Mouse (Mus musculus): ENCODE measurements around the gene Hist1h4d. TPM values are rescaled to one million over a fixed set of nuclear protein-coding genes. Genes with fewer than 3 reads are reported as not detected.
"Not testable (repeated sequence)": the region's sequence is repeated elsewhere in the genome, so short reads cannot be mapped to it uniquely, and the experiment has no call there.

The Hist1h4d gene
- total RNA-seq, 2 experiments from 2014 or later = 167 to 189 TPM

GRCm38 (mm10) chr13:23586099-23586939 lies 4.9 kb downstream of the Hist1h4d start:
- intact Hi-C loops (cut with DNase I) = loop anchor here (5.0 kb wide), 3 partner anchors 36 to 111 kb away; partner anchors contain the start of genes Hist1h1e, Hist1h1t, Hist1h2ac and Hist1h2bc
- DNase-seq = no peak

DNA sequence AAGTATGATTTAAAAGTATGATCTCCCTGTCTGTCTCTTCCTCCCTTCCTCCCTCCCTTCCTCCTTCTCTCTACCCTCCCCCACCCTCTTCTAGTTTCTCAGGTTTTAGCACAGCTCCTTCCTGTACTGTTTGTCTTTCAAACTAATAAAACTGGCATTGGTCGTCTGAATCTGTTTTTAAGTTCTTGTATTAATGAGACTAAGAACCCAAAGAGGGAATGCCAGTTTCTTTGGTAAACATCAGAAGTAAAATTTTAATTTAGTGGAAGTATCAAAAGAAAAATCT lies 5.5 kb downstream of the Hist1h4d start:
- intact Hi-C loops (cut with DNase I) = loop anchor here (5.0 kb wide), 3 partner anchors 35 to 110 kb away; partner anchors contain the start of genes Hist1h1e, Hist1h1t, Hist1h2ac and Hist1h2bc

DNA sequence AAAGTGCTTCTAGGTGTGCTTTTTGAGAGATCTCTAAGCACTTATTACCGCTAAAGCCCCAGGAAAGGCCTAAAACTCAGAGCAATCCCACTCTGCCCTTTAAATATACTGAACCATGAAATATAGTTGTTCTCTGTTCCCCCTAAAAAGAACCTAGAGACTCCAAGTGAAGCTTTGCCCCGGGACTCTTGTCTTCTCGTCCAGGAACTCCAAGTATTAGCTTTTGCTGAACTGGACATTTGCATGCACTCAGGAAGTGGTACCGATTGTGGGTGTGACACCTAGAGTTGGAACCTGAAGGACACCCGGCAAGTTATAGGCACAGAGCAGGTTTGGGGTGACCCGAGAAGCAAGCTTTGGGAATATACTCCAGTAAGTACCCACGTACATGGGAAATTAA lies 9.8 kb downstream of the Hist1h4d start:
- DNase-seq = no peak
- intact Hi-C loops (cut with DNase I) = loop anchor here (10.0 kb wide), 1 partner anchor 226 kb away; the partner anchor contains the start of gene Zfp322a

More for the DNA sequence above, 5.5 kb downstream of the Hist1h4d start:
- DNase-seq = no peak

GRCm38 (mm10) chr13:23591886-23592285 lies 10.5 kb downstream of the Hist1h4d start:
- not testable (repeated sequence) for DNase-seq
- intact Hi-C loops (cut with DNase I) = loop anchor here (10.0 kb wide), 1 partner anchor 227 kb away; the partner anchor contains the start of gene Zfp322a

GRCm38 (mm10) chr13:23592614-23593013 lies 11.2 kb downstream of the Hist1h4d start:
- DNase-seq = no peak
- intact Hi-C loops (cut with DNase I) = loop anchor here (10.0 kb wide), 1 partner anchor 228 kb away; the partner anchor contains the start of gene Zfp322a

DNA sequence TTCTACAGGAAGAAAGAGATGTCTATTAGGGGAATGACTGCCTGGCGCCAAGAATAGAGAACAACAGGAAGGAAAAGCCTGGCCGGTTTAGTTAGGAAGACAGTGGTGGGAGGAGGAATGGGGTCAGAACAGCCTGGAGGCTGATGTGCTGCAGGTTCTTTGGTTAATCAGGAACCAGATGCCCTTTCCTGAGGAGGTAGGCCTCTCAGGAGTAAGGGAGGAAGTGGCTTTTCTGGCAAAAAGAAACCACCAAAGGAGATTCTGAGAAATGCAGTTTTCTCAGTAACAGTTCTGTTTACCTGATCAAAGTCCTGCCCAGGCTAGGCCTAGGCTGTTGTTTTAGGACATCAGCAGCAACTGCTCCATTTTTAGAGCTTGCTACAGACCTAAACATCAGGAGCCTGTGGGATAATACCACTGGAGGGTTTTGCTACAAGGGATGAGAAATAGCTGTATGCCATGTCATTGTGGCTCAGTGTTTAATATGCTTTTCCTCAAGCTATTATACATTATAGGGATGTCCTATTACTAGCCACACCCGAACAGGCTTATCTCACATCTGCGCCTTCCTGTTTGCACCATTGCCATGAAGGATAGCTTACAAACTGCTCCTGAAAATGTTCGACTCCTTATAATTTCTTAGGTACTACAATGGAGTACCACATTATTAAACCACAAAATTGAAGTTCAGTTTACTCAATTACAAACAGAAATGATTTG lies 11.8 kb downstream of the Hist1h4d start:
- intact Hi-C loops (cut with DNase I) = loop anchor here (10.0 kb wide), 1 partner anchor 228 kb away; the partner anchor contains the start of gene Zfp322a
- no peak for DNase-seq

DNA sequence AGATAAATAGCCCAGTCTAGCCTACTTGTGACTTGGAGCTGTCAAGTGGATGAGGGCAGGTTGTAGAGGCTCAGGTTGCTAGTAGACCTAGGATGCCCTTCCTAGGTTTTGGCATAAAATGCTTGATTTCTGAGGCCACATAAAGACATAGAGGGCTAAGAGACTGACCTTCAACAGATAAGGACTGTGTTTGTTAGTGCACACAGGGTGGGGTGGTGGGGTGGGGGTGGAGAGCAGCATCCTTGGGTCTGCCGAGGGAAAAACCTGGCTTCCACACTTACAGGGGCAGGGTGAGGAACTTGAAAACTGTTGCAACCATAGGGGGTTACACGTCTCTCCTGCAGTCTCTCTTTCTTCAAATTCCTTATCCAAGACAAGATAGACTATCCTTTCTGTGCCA lies 13.8 kb downstream of the Hist1h4d start:
- intact Hi-C loops (cut with DNase I) = loop anchor here (10.0 kb wide), 1 partner anchor 230 kb away; the partner anchor contains the start of gene Zfp322a
- no peak for DNase-seq

- intact Hi-C loops (cut with DNase I) = loop anchor here (2.0 to 10.0 kb wide), 2 partner anchors 171 to 231 kb away; partner anchors contain the start of gene Zfp322a
- DNase-seq = no peak
Measured at GRCm38 (mm10) chr13:23595622-23596372, 14.4 kb downstream of the Hist1h4d start.

DNA sequence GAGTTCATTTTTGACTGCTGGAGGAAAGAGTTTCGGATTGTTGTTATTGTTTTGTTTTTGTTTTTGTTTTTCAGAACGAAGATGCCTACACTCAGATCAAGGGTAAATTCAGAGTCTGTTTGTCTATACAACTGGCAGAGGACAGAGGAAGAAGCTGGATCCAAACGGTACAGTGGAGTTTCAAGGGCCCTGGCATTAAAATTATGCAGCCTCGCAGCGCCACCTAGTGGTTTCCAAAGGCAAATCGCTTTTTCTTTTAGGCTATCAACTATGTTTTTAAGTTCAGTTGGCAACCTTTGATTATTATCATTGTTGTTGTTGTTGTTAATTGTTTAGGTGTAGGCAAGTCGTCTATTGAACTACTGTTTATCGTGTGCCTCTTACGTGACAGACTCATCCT lies 16.6 kb downstream of the Hist1h4d start:
- DNase-seq = peak; percentile 83 to 90
- intact Hi-C loops (cut with DNase I) = loop anchor here (2.0 to 10.0 kb wide), 2 partner anchors 173 to 233 kb away; partner anchors contain the start of gene Zfp322a

DNA sequence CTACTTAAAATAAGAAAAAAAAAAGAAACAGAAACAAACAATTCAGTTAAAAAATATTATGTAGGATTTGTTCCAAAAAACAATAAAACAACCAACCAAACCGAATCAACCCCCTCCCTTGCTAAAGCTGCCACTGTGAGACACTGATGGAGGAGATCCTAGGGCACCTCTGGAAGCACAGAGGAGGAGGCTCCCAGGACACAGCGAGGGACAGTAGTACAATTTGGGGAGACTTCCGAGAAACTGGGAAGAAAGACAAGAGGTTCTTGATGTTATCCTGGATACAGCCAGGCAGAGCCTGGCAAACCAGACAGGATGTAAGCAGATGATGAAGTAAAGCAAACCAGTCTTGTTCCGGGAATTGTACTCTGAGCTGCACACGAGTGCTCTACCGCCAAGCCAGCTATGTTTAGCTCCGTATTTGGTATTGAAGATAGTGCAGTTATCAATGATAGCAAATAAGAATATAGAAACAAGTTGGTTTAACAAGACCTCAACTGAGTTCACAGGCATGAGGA lies 21.8 kb downstream of the Hist1h4d start:
- intact Hi-C loops (cut with DNase I) = no loop called here
- no peak for DNase-seq

- intact Hi-C loops (cut with DNase I) = no loop called here
- DNase-seq = no peak
Measured at GRCm38 (mm10) chr13:23604452-23604851, 23.1 kb downstream of the Hist1h4d start.

DNA sequence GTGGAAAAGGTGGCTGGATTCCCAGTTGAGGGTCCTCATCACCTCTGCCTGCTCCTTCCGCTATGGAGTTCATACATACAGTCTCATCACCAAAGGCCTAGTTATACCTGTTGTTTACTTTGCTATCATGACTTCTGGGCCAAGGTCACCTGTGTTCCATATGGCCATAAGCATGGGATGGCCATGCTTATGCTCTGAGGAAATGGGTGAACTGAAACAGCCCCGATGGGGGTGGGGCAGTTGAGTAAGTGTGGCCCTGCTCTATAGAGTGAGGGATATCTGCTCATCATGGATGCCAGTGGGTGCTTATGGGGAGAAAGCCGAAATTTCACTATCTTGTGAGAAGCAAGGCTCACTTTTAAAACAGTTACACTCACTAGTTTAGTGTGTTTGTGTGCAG lies 23.7 kb downstream of the Hist1h4d start:
- intact Hi-C loops (cut with DNase I) = no loop called here
- no peak for DNase-seq

GRCm38 (mm10) chr13:23609209-23609608 lies 27.8 kb downstream of the Hist1h4d start:
- no peak for DNase-seq
- intact Hi-C loops (cut with DNase I) = no loop called here

DNA sequence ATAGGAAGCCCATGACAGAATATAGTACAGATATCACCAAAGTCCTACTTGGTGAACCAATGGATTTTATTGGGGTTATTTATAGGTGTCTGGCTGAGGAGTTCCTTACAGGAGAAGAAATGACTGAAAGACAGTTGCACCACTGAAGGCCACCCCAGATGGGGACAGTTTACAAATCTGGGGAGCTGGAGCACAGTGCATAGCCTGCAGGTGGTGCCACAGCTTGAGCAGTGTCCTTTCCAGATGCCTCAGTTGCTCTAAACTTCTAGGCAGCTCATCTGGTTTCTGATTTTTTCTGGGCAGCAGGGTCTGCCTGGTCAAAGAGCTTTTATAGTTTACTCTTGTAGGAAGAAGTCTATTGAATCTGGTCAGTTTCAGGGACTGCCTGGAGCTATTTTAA lies 28.4 kb downstream of the Hist1h4d start:
- no peak for DNase-seq
- intact Hi-C loops (cut with DNase I) = no loop called here

DNA sequence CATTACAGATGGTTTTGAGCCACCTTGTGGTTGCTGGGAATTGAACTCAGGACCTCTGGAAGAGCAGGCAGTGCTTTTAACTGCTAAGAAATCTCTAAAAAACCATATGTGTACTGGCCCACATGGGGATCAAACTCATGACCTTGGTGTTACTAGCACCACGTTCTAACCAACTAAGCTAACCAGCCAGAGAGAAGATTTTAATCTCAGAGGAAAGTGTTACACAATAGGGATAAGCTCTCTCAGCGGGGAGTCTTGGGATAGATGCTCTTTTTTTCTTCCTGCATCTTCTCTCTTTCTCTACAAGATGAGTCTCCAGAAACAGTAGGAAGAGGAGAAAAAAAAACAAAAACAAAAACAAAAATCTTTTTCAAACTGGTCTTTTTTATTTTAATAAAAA lies 29.0 kb downstream of the Hist1h4d start:
- intact Hi-C loops (cut with DNase I) = no loop called here
- no peak for DNase-seq

GRCm38 (mm10) chr13:23611638-23612037 lies 30.2 kb downstream of the Hist1h4d start:
- DNase-seq = no peak
- intact Hi-C loops (cut with DNase I) = no loop called here

GRCm38 (mm10) chr13:23620056-23620732 lies 38.8 kb downstream of the Hist1h4d start:
- peak in 1 of 2 experiments; percentile 16 for DNase-seq
- intact Hi-C loops (cut with DNase I) = loop anchor here (5.0 kb wide), 2 partner anchors 33 to 117 kb away; partner anchors contain the start of gene Hist1h1c

DNA sequence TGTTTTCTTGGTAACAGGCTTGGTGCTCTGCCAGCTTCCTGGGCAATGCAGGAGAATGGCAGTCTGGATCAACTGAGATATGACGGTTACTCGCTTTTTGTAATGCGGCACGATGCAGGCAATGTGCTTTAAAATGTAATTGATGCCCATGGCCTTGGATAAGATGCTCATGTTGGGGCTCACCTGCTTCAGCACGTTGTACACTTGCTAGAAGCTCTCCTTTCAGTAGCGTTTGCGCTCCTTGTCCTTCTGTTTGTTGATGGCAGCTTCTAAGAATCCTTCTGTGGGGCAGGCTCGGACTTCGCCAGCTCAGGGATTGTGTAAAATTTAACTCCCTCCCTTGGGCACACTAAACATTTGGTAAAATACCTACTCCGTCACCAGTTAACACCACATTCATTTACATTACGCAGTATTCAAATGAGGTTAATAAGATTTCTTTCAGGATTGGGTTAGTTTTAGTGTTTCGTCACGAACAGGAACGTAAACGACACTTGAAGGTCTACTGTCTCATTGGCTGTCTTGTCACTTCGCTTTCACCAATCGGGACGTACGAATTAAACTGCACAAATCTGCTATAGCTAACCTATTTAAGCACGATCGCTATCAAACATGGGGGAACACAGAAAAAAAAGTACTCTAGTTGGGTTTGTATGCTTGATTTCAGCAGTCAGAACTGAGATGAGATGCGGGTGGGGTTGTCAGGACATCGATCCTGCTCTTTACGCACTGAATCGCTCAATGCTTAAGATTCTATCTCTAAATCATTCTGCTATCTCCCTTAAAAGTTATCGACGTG lies 39.5 kb downstream of the Hist1h4d start, which contains the start of gene Hist1h2be:
Hist1h2be (minus strand) TSS at position 392 of the 799 bp plus-strand sequence.
- DNase-seq = peak; percentile 80 to 85
- intact Hi-C loops (cut with DNase I) = loop anchor here (1.0 to 5.0 kb wide), 3 partner anchors 34 to 116 kb away; partner anchors contain the start of genes Hist1h1c, Hist1h2ad and Hist1h2bf
